Mouse (Mus musculus) kidney, adult 10 weeks (tissue): ENCODE results near the gene Glp1r. TPM values are rescaled to one million over a fixed set of nuclear protein-coding genes. Genes with fewer than 3 reads are reported as not detected.

Source experiments
- polyA plus RNA-seq: library from polyadenylated mRNA; stranded (reverse); fragments of 350-450 nt; fragmentation: Illumina TruSeq; extraction: RNeasy Lipid Tissue Mini Kit (QIAGEN cat#74804); gene quantifications from one replicate; pipeline ENCODE4 v1.2.3, GENCODE M21; 2014; ENCODE audit warnings: low read depth, low replicate concordance

The Glp1r gene
- polyA plus RNA-seq: 0.61 TPM

GRCm38 (mm10) chr17:30901627-30902026, at the start of gene Glp1r:
Gene Glp1r (plus strand): TSS chr17:30901817.

GRCm38 (mm10) chr17:30954340-30954739, 52.7 kb downstream of the Glp1r start, which contains the start of gene Umodl1:
Gene Umodl1 (plus strand): TSS chr17:30954640.

Other genes starting within 250 kb of the Glp1r start
- gene Umodl1, start 52.8 kb downstream of the Glp1r start, polyA plus RNA-seq: not detected
- 2.3 TPM for gene Abcg1, start 155.9 kb downstream of the Glp1r start, polyA plus RNA-seq
- gene Tff3, start 227.8 kb downstream of the Glp1r start, polyA plus RNA-seq: not detected
- not detected for gene Tff2, start 242.5 kb downstream of the Glp1r start, polyA plus RNA-seq